Mouse (Mus musculus): ENCODE results near the gene 1700020A23Rik. TPM values are rescaled to one million over a fixed set of nuclear protein-coding genes. Genes with fewer than 3 reads are reported as not detected.

The 1700020A23Rik gene
- not detected for polyA plus RNA-seq (2014; fragmentation: Illumina TruSeq; extraction: RNeasy Lipid Tissue Mini Kit (QIAGEN cat#74804); ENCODE audit: low read depth, low replicate concordance)

GRCm38 (mm10) chr2:130404939-130405338 is at the start of gene 1700020A23Rik, which contains the start of gene Gm28372:
Gene 1700020A23Rik (plus strand): TSS chr2:130405259.
Gene Gm28372 (plus strand): TSS chr2:130405239.

GRCm38 (mm10) chr2:130397186-130397985 is 7.7 kb upstream of the 1700020A23Rik start, which contains the start of gene Cpxm1:
Gene Cpxm1 (minus strand): TSS chr2:130397574.

GRCm38 (mm10) chr2:130406178-130406577 is 1.1 kb downstream of the 1700020A23Rik start, which contains the start of gene Tmem239:
Gene Tmem239 (plus strand): TSS chr2:130406478.

GRCm38 (mm10) chr2:130424126-130424853 is 19.2 kb downstream of the 1700020A23Rik start, which contains the start of the genes Vps16 and Pced1a:
Gene Vps16 (plus strand): TSS chr2:130424339.
Gene Pced1a (minus strand): TSS chr2:130424701.

GRCm38 (mm10) chr2:130449794-130450433 is 44.9 kb downstream of the 1700020A23Rik start, which contains the start of gene Ptpra:
Gene Ptpra (plus strand): TSS chr2:130450278.

Other genes starting within 250 kb of the 1700020A23Rik start
- gene Snrpb, start 225.9 kb upstream of the 1700020A23Rik start, polyA plus RNA-seq (2014; fragmentation: Illumina TruSeq; extraction: RNeasy Lipid Tissue Mini Kit (QIAGEN cat#74804); ENCODE audit: low read depth, low replicate concordance) = 14.1 TPM
- gene Tmc2, start 210.1 kb upstream of the 1700020A23Rik start, polyA plus RNA-seq (2014; fragmentation: Illumina TruSeq; extraction: RNeasy Lipid Tissue Mini Kit (QIAGEN cat#74804); ENCODE audit: low read depth, low replicate concordance) = not detected
- gene Nop56, start 130.8 kb upstream of the 1700020A23Rik start, polyA plus RNA-seq (2014; fragmentation: Illumina TruSeq; extraction: RNeasy Lipid Tissue Mini Kit (QIAGEN cat#74804); ENCODE audit: low read depth, low replicate concordance) = 30.7 TPM
- 192 TPM for gene Idh3b, start 120.7 kb upstream of the 1700020A23Rik start, polyA plus RNA-seq (2014; fragmentation: Illumina TruSeq; extraction: RNeasy Lipid Tissue Mini Kit (QIAGEN cat#74804); ENCODE audit: low read depth, low replicate concordance)
- not detected for gene Ebf4, start 110.1 kb upstream of the 1700020A23Rik start, polyA plus RNA-seq (2014; fragmentation: Illumina TruSeq; extraction: RNeasy Lipid Tissue Mini Kit (QIAGEN cat#74804); ENCODE audit: low read depth, low replicate concordance)
- gene Cpxm1, start 7.7 kb upstream of the 1700020A23Rik start, polyA plus RNA-seq (2014; fragmentation: Illumina TruSeq; extraction: RNeasy Lipid Tissue Mini Kit (QIAGEN cat#74804); ENCODE audit: low read depth, low replicate concordance) = not detected
- not detected for gene Gm28372, start within 50 bp of the 1700020A23Rik start, polyA plus RNA-seq (2014; fragmentation: Illumina TruSeq; extraction: RNeasy Lipid Tissue Mini Kit (QIAGEN cat#74804); ENCODE audit: low read depth, low replicate concordance)
- gene Tmem239, start 1.2 kb downstream of the 1700020A23Rik start, polyA plus RNA-seq (2014; fragmentation: Illumina TruSeq; extraction: RNeasy Lipid Tissue Mini Kit (QIAGEN cat#74804); ENCODE audit: low read depth, low replicate concordance) = not detected
- gene Vps16, start 19.1 kb downstream of the 1700020A23Rik start, polyA plus RNA-seq (2014; fragmentation: Illumina TruSeq; extraction: RNeasy Lipid Tissue Mini Kit (QIAGEN cat#74804); ENCODE audit: low read depth, low replicate concordance) = 13.0 TPM
- 4.3 TPM for gene Pced1a, start 19.4 kb downstream of the 1700020A23Rik start, polyA plus RNA-seq (2014; fragmentation: Illumina TruSeq; extraction: RNeasy Lipid Tissue Mini Kit (QIAGEN cat#74804); ENCODE audit: low read depth, low replicate concordance)
- gene Ptpra, start 45.0 kb downstream of the 1700020A23Rik start, polyA plus RNA-seq (2014; fragmentation: Illumina TruSeq; extraction: RNeasy Lipid Tissue Mini Kit (QIAGEN cat#74804); ENCODE audit: low read depth, low replicate concordance) = 135 TPM
- 1.3 TPM for gene Mrps26, start 158.5 kb downstream of the 1700020A23Rik start, polyA plus RNA-seq (2014; fragmentation: Illumina TruSeq; extraction: RNeasy Lipid Tissue Mini Kit (QIAGEN cat#74804); ENCODE audit: low read depth, low replicate concordance)
- not detected for gene Oxt, start 170.9 kb downstream of the 1700020A23Rik start, polyA plus RNA-seq (2014; fragmentation: Illumina TruSeq; extraction: RNeasy Lipid Tissue Mini Kit (QIAGEN cat#74804); ENCODE audit: low read depth, low replicate concordance)
- not detected for gene Avp, start 177.3 kb downstream of the 1700020A23Rik start, polyA plus RNA-seq (2014; fragmentation: Illumina TruSeq; extraction: RNeasy Lipid Tissue Mini Kit (QIAGEN cat#74804); ENCODE audit: low read depth, low replicate concordance)
- 27.5 TPM for gene Fastkd5, start 224.8 kb downstream of the 1700020A23Rik start, polyA plus RNA-seq (2014; fragmentation: Illumina TruSeq; extraction: RNeasy Lipid Tissue Mini Kit (QIAGEN cat#74804); ENCODE audit: low read depth, low replicate concordance)
- gene Ubox5, start 224.8 kb downstream of the 1700020A23Rik start, polyA plus RNA-seq (2014; fragmentation: Illumina TruSeq; extraction: RNeasy Lipid Tissue Mini Kit (QIAGEN cat#74804); ENCODE audit: low read depth, low replicate concordance) = 4.6 TPM
- gene Lzts3, start 237.5 kb downstream of the 1700020A23Rik start, polyA plus RNA-seq (2014; fragmentation: Illumina TruSeq; extraction: RNeasy Lipid Tissue Mini Kit (QIAGEN cat#74804); ENCODE audit: low read depth, low replicate concordance) = 16.7 TPM